Mouse (Mus musculus): ENCODE data around the gene Olfr429.
"Not testable (repeated sequence)": the region's sequence is repeated elsewhere in the genome, so short reads cannot be mapped to it uniquely, and the experiment has no call there.

DNA sequence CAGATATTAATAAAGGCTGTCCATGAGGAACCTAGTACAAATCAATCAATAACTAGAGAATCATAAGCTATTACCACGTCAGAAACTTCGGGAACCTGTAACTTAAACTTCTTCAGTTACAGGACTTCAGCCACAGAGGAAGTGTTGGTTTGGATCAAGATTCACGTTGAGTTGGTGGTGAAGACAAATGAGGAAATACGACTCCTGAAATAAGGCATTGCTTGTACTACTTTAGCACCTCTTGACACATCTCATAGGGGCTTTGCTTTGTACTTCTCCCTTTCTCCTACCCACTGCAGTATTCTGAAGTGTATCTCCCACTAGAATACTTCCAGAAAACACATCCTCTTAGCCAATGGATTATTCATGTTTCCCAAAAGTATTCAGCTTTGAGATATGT, 34.8 kb upstream of the Olfr429 start:
- not testable (repeated sequence) for TF ChIP-seq CTCF (IDR thresholded peaks at IDR 0.05; ENCODE audit: low read depth, low read length); GATA1 (IDR thresholded peaks at IDR 0.05; ENCODE audit: borderline replicate concordance, low read length); POLR2AphosphoS5 (IDR thresholded peaks at IDR 0.05; ENCODE audit: insufficient replicate concordance, low read depth, low read length)
